Mouse (Mus musculus) C2C12 (cell line): ENCODE data around the gene Slc39a9.

Experiments used
- CEBPB ChIP-seq: IDR thresholded peaks from one replicate; pipeline ENCODE4 v1.6.1; 2011; ENCODE audit warnings: low read depth, mild to moderate bottlenecking, control low read depth, moderate library complexity
- CTCF ChIP-seq: IDR thresholded peaks from one replicate; pipeline ENCODE4 v1.5.1; 2011; ENCODE audit not compliant: control insufficient read depth, insufficient read depth, insufficient read length
- MAX ChIP-seq: IDR thresholded peaks from one replicate; pipeline ENCODE4 v1.6.1; 2011; ENCODE audit warnings: mild to moderate bottlenecking, control low read depth
- MYOG ChIP-seq: IDR thresholded peaks from one replicate; pipeline ENCODE4 v1.6.1; 2011; ENCODE audit not compliant: control insufficient read depth, insufficient read length; ENCODE audit errors: extremely low read depth
- USF1 ChIP-seq: IDR thresholded peaks from one replicate; pipeline ENCODE4 v1.6.1; 2011; ENCODE audit warnings: low read depth, mild to moderate bottlenecking, control low read depth, moderate library complexity

DNA sequence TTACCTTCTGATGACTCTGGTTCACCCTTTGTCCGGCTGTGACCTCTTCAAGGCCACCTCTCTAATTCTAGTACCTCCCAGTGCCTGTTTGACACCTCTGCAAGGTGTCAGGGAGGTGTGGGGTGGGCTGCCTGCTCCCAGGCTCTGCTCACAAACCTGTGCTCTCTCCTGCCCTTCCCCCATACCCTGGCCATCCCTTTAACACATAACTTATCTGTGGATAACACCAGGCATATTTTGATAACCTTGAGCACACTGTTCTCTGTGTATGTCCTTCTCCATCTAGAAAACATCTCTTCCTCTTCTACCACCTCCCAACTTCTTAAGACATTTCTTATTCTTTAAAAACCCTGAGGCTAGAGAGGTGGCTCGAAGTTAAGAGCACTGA lies 55.5 kb downstream of the Slc39a9 start:
- TF ChIP-seq USF1 (no peak), CTCF (no peak), MAX (no peak), MYOG (no peak), CEBPB (no peak)
